Mouse (Mus musculus) brown adipose tissue, adult 24 weeks (tissue): Measurements from ENCODE around the gene Wrap53. TPM values are rescaled to one million over a fixed set of nuclear protein-coding genes. Genes with fewer than 3 reads are reported as not detected.

Source experiments
- H3K27ac ChIP-seq: fragments of 200-500 bp; replicated peaks from 2 replicates; pipeline ENCODE4 v1.5.1; 2012; ENCODE audit warnings: low read depth, mild to moderate bottlenecking, low read length
- H3K4me1 ChIP-seq: fragments of 200-500 bp; 2 replicates; pipeline ENCODE4 v1.6.1; 2012; ENCODE audit warnings: low read length, mixed read lengths; ENCODE audit not compliant: control insufficient read depth, insufficient read depth, insufficient read length
- H3K4me3 ChIP-seq: fragments of 200-500 bp; 2 replicates; pipeline ENCODE4 v1.5.1; 2012; ENCODE audit warnings: low read depth, mild to moderate bottlenecking, low read length, moderate library complexity; ENCODE audit not compliant: insufficient read depth
- polyA plus RNA-seq: library from polyadenylated mRNA; stranded (reverse); fragments of >200 nt; gene quantifications from 2 replicates; pipeline ENCODE4 v1.2.4, GENCODE M21; 2012; ENCODE audit not compliant: missing spikeins, insufficient read depth, insufficient read length

The Wrap53 gene
- polyA plus RNA-seq, 1 experiment: 10.9 TPM

- Histone ChIP-seq H3K4me1 (no peaks in the 10 kb centered on the region; the same call in 1 of the 2 replicates), H3K27ac (no peak overlapping the region), H3K4me3 (no peak overlapping the region)
Observed at GRCm38 (mm10) chr11:69560896-69561854, 18.9 kb downstream of the Wrap53 start.

GRCm38 (mm10) chr11:69559851-69560765 lies 19.9 kb downstream of the Wrap53 start, which contains the start of gene Efnb3:
TSS of gene Efnb3 (minus strand) at chr11:69560205.
- Histone ChIP-seq H3K4me3 (no peak within 1 kb of the TSS), H3K27ac (no peak within 1 kb of the TSS), H3K4me1 (no peaks in the 10 kb centered on the region; the same call in 1 of the 2 replicates)

GRCm38 (mm10) chr11:69559183-69559582 lies 20.9 kb downstream of the Wrap53 start:
- Histone ChIP-seq H3K27ac (no peak overlapping the region), H3K4me1 (no peaks in the 10 kb centered on the region; the same call in 1 of the 2 replicates), H3K4me3 (no peak overlapping the region)

- H3K4me3 ChIP-seq: no peak overlapping the region
- H3K4me1 ChIP-seq: no peaks in the 10 kb centered on the region; the same call in 1 of the 2 replicates
- H3K27ac ChIP-seq: no peak overlapping the region
Observed at GRCm38 (mm10) chr11:69558756-69559155, 21.3 kb downstream of the Wrap53 start.

GRCm38 (mm10) chr11:69557381-69557958 lies 22.6 kb downstream of the Wrap53 start:
- Histone ChIP-seq H3K27ac (no peak overlapping the region), H3K4me3 (no peak overlapping the region), H3K4me1 (no peaks in the 10 kb centered on the region; the same call in 1 of the 2 replicates)

- Histone ChIP-seq H3K27ac (no peak overlapping the region), H3K4me3 (no peak overlapping the region), H3K4me1 (no peaks in the 10 kb centered on the region)
Observed at GRCm38 (mm10) chr11:69554539-69555140, 25.4 kb downstream of the Wrap53 start.

GRCm38 (mm10) chr11:69553341-69553721 lies 26.7 kb downstream of the Wrap53 start:
- Histone ChIP-seq H3K27ac (no peak overlapping the region), H3K4me3 (no peak overlapping the region), H3K4me1 (no peaks in the 10 kb centered on the region)

GRCm38 (mm10) chr11:69552622-69553340 lies 27.3 kb downstream of the Wrap53 start:
- Histone ChIP-seq H3K4me1 (no peaks in the 10 kb centered on the region), H3K4me3 (no peak overlapping the region), H3K27ac (no peak overlapping the region)

- Histone ChIP-seq H3K4me3 (no peak overlapping the region), H3K27ac (no peak overlapping the region), H3K4me1 (no peaks in the 10 kb centered on the region; the same call in 1 of the 2 replicates)
Observed at GRCm38 (mm10) chr11:69551310-69551709, 28.7 kb downstream of the Wrap53 start.

- Histone ChIP-seq H3K4me3 (no peak within 1 kb of the TSS), H3K27ac (no peak within 1 kb of the TSS), H3K4me1 (no peaks in the 10 kb centered on the region; the same call in 1 of the 2 replicates)
Observed at GRCm38 (mm10) chr11:69549060-69549656, 30.9 kb downstream of the Wrap53 start, which contains the start of gene Dnah2. TSS of gene Dnah2 (minus strand) at chr11:69549110.

GRCm38 (mm10) chr11:69547071-69547470 lies 33.0 kb downstream of the Wrap53 start:
- Histone ChIP-seq H3K4me1 (no peaks in the 10 kb centered on the region; the same call in 1 of the 2 replicates), H3K4me3 (peak overlapping the region; percentile 56), H3K27ac (no peak overlapping the region)

- Histone ChIP-seq H3K4me3 (peak overlapping the region; percentile 56), H3K4me1 (no peaks in the 10 kb centered on the region; the same call in 1 of the 2 replicates), H3K27ac (no peak overlapping the region)
Observed at GRCm38 (mm10) chr11:69546423-69547053, 33.5 kb downstream of the Wrap53 start.

- no peaks in the 10 kb centered on the region; the same call in 1 of the 2 replicates for H3K4me1 ChIP-seq
- no peak overlapping the region for H3K4me3 ChIP-seq
- no peak overlapping the region for H3K27ac ChIP-seq
Observed at GRCm38 (mm10) chr11:69545957-69546356, 34.1 kb downstream of the Wrap53 start.
